Mouse (Mus musculus) E14TG2a.4 (cell line): Measurements from ENCODE around the gene Gpn1.

Experiments used
- CTCF ChIP-seq: conservative IDR thresholded peaks from 2 replicates; pipeline ENCODE4 v1.5.1; 2014; ENCODE audit warnings: low read length
- POU5F1 ChIP-seq: IDR thresholded peaks from 2 replicates; pipeline ENCODE4 v1.6.1; 2014; ENCODE audit warnings: low read length, borderline replicate concordance

DNA sequence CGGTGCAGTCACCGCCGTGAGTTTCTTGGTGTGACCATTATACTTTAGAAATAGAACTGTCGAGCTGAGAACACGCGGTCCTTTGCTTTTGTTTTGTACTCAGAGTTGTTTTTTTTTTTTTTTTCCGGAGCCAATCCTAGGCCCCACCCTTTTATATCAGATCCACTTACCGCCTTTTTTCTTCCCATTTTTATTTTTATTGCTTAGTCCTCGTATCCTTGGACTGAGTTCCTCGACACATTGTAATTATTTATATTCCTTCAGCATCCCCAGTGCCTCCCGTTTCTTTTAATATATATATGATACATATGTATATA lies 42.0 kb upstream of the Gpn1 start:
- no peak for TF ChIP-seq CTCF
- no peak for TF ChIP-seq POU5F1
